Mouse (Mus musculus) kidney, adult 2 months (tissue): ENCODE measurements around the gene Aspm.

ENCODE experiments used
- CTCF ChIP-seq: fragments of 200-500 bp; conservative IDR thresholded peaks from 2 replicates; pipeline ENCODE4 v1.5.1; 2011; ENCODE audit warnings: low read depth, mild to moderate bottlenecking, control low read depth, low read length, moderate library complexity, mixed read lengths; ENCODE audit not compliant: insufficient read depth, insufficient read length
- POLR2A ChIP-seq: fragments of 200-500 bp; IDR thresholded peaks from one replicate; pipeline ENCODE4 v1.6.1; 2011; ENCODE audit warnings: low read depth, low read length, control low read depth

- TF ChIP-seq POLR2A (no peak), CTCF (no peak)
These were observed 6.2 kb downstream of the Aspm start for GRCm38 (mm10) chr1:139460807-139461206.
